Comparison of ENCODE assay signal across 8 mouse cellular contexts in genomic region chr4:126261266-126261665, GRCm38 (mm10). TPM values are rescaled to one million over a fixed set of nuclear protein-coding genes. Genes with fewer than 3 reads are reported as not detected.
A peak's percentile ranks its signal among the peaks of the same experiment; 100 is the strongest.
DNase-seq lines count a peak whose midpoint lies in the region; ATAC-seq and TF ChIP-seq lines count a peak whose summit lies in the region.

No protein-coding gene starts in this region.

- 68% methylated on average over 6 of the region's 6 CpGs for WGBS in hindbrain, embryonic 12.5 days

- no peak for TF ChIP-seq CTCF in layer of hippocampus, adult 2 months (conservative IDR thresholded peaks at IDR 0.05)
- no peak for TF ChIP-seq CTCF in Patski (IDR thresholded peaks at IDR 0.05)

- H3K27me3 ChIP-seq in Patski, result no peaks in the 10 kb centered on the region
- H3K27me3 ChIP-seq in hindbrain, embryonic 12.5 days, result no peaks in the 10 kb centered on the region

- peak overlapping the region; percentile 80 for H3K27ac ChIP-seq in layer of hippocampus, adult 2 months
- peak overlapping the region; percentile 80 for H3K27ac ChIP-seq in hindbrain, embryonic 12.5 days

- H3K4me2 ChIP-seq in hindbrain, embryonic 12.5 days (replicated peaks), result peak overlapping the region; percentile 25; the same call in 1 of the 2 replicates

- peaks cover 57% of the 10 kb centered on the region for H3K4me1 ChIP-seq in hindbrain, embryonic 12.5 days

- DNase-seq in layer of hippocampus, adult 2 months (ENCODE audit: low spot score in 2 of 2), result no peak
- DNase-seq in layer of hippocampus, postnatal 10 days (ENCODE audit: low spot score in 2 of 2), result no peak
- peak; percentile 42 for DNase-seq in Patski (ENCODE audit: low read depth, low spot score)
- DNase-seq in mesoderm, embryonic 11.5 days (ENCODE audit: low read depth, low spot score), result peak; percentile 18
- no peak for DNase-seq in cerebellum, adult 11-12 months
- no peak for DNase-seq in layer of hippocampus, adult 8-10 months (ENCODE audit: low spot score in 2 of 2)

- no peaks in the 10 kb centered on the region for H3K36me3 ChIP-seq in hindbrain, embryonic 12.5 days

- CTCF ChIA-PET in Patski (lab: Charles Lee), result interaction anchor here (1.0 to 4.0 kb wide), 5 partner anchors 33 to 118 kb away, joined by 3 to 41 read pairs (median 5); partner anchors contain the start of gene Adprhl2

- in situ Hi-C loops in Patski (cut with MboI; ENCODE audit: low pct_unique_long_range_greater_than_20kb), result loop anchor here (5.0 kb wide), 1 partner anchor 34 kb away; no protein-coding TSS in a partner anchor

- no peak overlapping the region for H3K4me3 ChIP-seq in layer of hippocampus, adult 2 months
- no peak overlapping the region for H3K4me3 ChIP-seq in hindbrain, embryonic 12.5 days

- ATAC-seq in Patski, result no peak
- ATAC-seq in hindbrain, embryonic 12.5 days (ENCODE audit: low FRiP score), result no peak
- ATAC-seq in activated CD4-positive, CD25-positive, alpha-beta regulatory T cell, adult 4 months, result no peak

- peak overlapping the region; percentile 32; the same call in 1 of the 2 replicates for H3K9ac ChIP-seq in hindbrain, embryonic 12.5 days

- POLR2A ChIA-PET in Patski (lab: Charles Lee), result interaction anchor here (0.6 to 3.1 kb wide), 4 partner anchors 23 to 177 kb away, joined by 3 to 14 read pairs (median 4); no protein-coding TSS in a partner anchor

- no peaks in the 10 kb centered on the region for H3K9me3 ChIP-seq in hindbrain, embryonic 12.5 days (replicated peaks)

RNA-seq across cellular contexts. Expression of gene Trappc3, which starts 0.9 kb away (rescaled TPM):
- total RNA-seq in layer of hippocampus, adult 2 months (2021), result 10 to 100 TPM; 85.4 to 90.5 TPM
- 10 to 100 TPM; 94.9 to 95.2 TPM for total RNA-seq in layer of hippocampus, postnatal 10 days (2021)
- 71.6 TPM for polyA plus RNA-seq in Patski (2021)
- 109 and 113 TPM in 2 replicates for polyA plus RNA-seq in hindbrain, embryonic 12.5 days (2016; fragmentation: Nextera tagmentation; extraction: Ambion mirVana)
- polyA plus RNA-seq in activated CD4-positive, CD25-positive, alpha-beta regulatory T cell, adult 4 months (2017; shearing (Covaris generic)), result 10 to 100 TPM; 57.1 to 80.8 TPM
- 10 to 100 TPM; 79.9 to 89.9 (median 85.1) TPM for total RNA-seq in layer of hippocampus, adult 8-10 months (2022)

RNA-seq across cellular contexts. Expression of gene Map7d1, which starts 5.1 kb away (rescaled TPM):
- total RNA-seq in layer of hippocampus, adult 2 months (2021), result 100 to 1,000 TPM; 246 to 249 TPM
- 100 to 1,000 TPM; 204 to 206 TPM for total RNA-seq in layer of hippocampus, postnatal 10 days (2021)
- 94.1 TPM for polyA plus RNA-seq in Patski (2021)
- polyA plus RNA-seq in hindbrain, embryonic 12.5 days (2016; fragmentation: Nextera tagmentation; extraction: Ambion mirVana), result 143 and 150 TPM in 2 replicates
- polyA plus RNA-seq in activated CD4-positive, CD25-positive, alpha-beta regulatory T cell, adult 4 months (2017; shearing (Covaris generic)), result 1 to 10 TPM; 6.7 to 7.4 TPM
- total RNA-seq in layer of hippocampus, adult 8-10 months (2022), result 100 to 1,000 TPM; 240 to 257 (median 248) TPM

RNA-seq across cellular contexts. Expression of gene Col8a2, which starts 25.3 kb away (rescaled TPM):
- total RNA-seq in layer of hippocampus, adult 2 months (2021), result 1 to 10 TPM; 1.2 to 1.5 TPM
- 1 to 10 TPM; 1.6 to 3.6 TPM for total RNA-seq in layer of hippocampus, postnatal 10 days (2021)
- 0.13 TPM for polyA plus RNA-seq in Patski (2021)
- 50.1 and 56.7 TPM in 2 replicates for polyA plus RNA-seq in hindbrain, embryonic 12.5 days (2016; fragmentation: Nextera tagmentation; extraction: Ambion mirVana)
- not detected for polyA plus RNA-seq in activated CD4-positive, CD25-positive, alpha-beta regulatory T cell, adult 4 months (2017; shearing (Covaris generic))
- 1 to 10 TPM; 1.7 to 2.3 (median 2.0) TPM for total RNA-seq in layer of hippocampus, adult 8-10 months (2022)

RNA-seq across cellular contexts. Expression of gene Thrap3, which starts 58.7 kb away (rescaled TPM):
- total RNA-seq in layer of hippocampus, adult 2 months (2021), result 100 to 1,000 TPM; 150 to 166 TPM
- total RNA-seq in layer of hippocampus, postnatal 10 days (2021), result 100 to 1,000 TPM; 141 to 144 TPM
- polyA plus RNA-seq in Patski (2021), result 141 TPM
- 250 and 255 TPM in 2 replicates for polyA plus RNA-seq in hindbrain, embryonic 12.5 days (2016; fragmentation: Nextera tagmentation; extraction: Ambion mirVana)
- 100 to 1,000 TPM; 205 to 236 TPM for polyA plus RNA-seq in activated CD4-positive, CD25-positive, alpha-beta regulatory T cell, adult 4 months (2017; shearing (Covaris generic))
- total RNA-seq in layer of hippocampus, adult 8-10 months (2022), result 100 to 1,000 TPM; 151 to 172 (median 170) TPM

Comparison
In these comparisons a context has a peak if more than half of its experiments do, and no peak if none do; other contexts are left out.
1. DNase-seq: peak in Patski (single experiment) and mesoderm, embryonic 11.5 days (single experiment); none in layer of hippocampus, adult 2 months (0 of 2), layer of hippocampus, postnatal 10 days (0 of 2), cerebellum, adult 11-12 months (single experiment) and layer of hippocampus, adult 8-10 months (0 of 2).